Mouse (Mus musculus) lung, embryonic 16.5 days (tissue): ENCODE measurements at regions not wholly inside any gene's neighbourhood (a gene's known extent, or its start where the extent isn't known, plus 50 kb on each side); places are given as distances from the start of the nearest gene placed in this dataset.

Experiments used
- ATAC-seq: fragments of 200-750 bp; cut with Nextera tagmentation; 2 replicates; pipeline ENCODE4 v1.8.0; 2017; ENCODE audit warnings: low read depth, mild to moderate bottlenecking, moderate library complexity
- H3K27ac ChIP-seq: fragments of 300-500 bp; sonication (generic); 2 replicates; pipeline ENCODE4 v1.5.1; 2014; ENCODE audit warnings: mild to moderate bottlenecking, control low read depth, low read length
- H3K27me3 ChIP-seq: fragments of 300-500 bp; sonication (generic); 2 replicates; pipeline ENCODE4 v1.6.1; 2014; ENCODE audit warnings: low read depth, low read length, mixed read lengths; ENCODE audit not compliant: control insufficient read depth, insufficient read depth
- H3K36me3 ChIP-seq: fragments of 300-500 bp; sonication (generic); 2 replicates; pipeline ENCODE4 v1.6.1; 2014; ENCODE audit warnings: low read length; ENCODE audit not compliant: control insufficient read depth, insufficient read depth
- H3K4me1 ChIP-seq: fragments of 300-500 bp; sonication (generic); replicated peaks from 2 replicates; pipeline ENCODE4 v1.6.1; 2014; ENCODE audit warnings: low read length, mixed read lengths; ENCODE audit not compliant: control insufficient read depth, insufficient read depth
- H3K4me2 ChIP-seq: fragments of 300-500 bp; sonication (generic); 2 replicates; pipeline ENCODE4 v1.6.1; 2014; ENCODE audit warnings: low read depth, low read length, control low read depth
- H3K4me3 ChIP-seq: fragments of 300-500 bp; sonication (generic); 2 replicates; pipeline ENCODE4 v1.5.1; 2014; ENCODE audit warnings: mild to moderate bottlenecking, low read length, control low read depth
- H3K9ac ChIP-seq: fragments of 300-500 bp; sonication (generic); 2 replicates; pipeline ENCODE4 v1.6.1; 2014; ENCODE audit warnings: low read length, control low read depth
- H3K9me3 ChIP-seq: fragments of 300-500 bp; sonication (generic); 2 replicates; pipeline ENCODE4 v1.6.1; 2016; ENCODE audit warnings: low read length; ENCODE audit not compliant: control insufficient read depth
- WGBS: fragments of 180-500 bp; shearing (Covaris S2); extraction: QIAGEN DNeasy Blood & Tissue Kit; methylation state at CpG from one replicate; pipeline ENCODE4 v1.1.7; 2014; 5-methylcytosine and 5-hydroxymethylcytosine counted together

DNA sequence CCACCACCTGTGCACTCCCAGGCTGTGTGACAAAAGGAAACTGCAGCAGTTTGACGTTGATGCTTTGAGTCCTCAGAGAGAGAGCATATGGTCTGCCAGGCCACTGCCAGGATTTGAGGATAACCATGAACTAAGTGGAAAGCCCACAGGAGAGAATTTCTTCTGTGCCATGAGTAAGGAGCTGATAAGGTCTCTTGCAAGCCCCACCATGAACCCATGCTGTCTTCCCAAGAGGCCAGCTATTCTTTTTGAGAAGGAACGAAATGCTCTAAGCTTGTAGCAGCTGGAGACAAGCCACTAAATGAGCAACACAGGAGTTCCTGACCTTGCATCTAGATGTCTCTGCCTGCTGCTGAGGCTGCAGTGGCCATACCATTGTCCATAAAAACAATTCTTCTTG, 98.4 kb upstream of the S1pr3 start:
- H3K9me3 ChIP-seq = no peaks in the 10 kb centered on the region
- peaks cover 33% of the 10 kb centered on the region for H3K4me1 ChIP-seq
- H3K9ac ChIP-seq = no peak overlapping the region
- H3K27ac ChIP-seq = no peak overlapping the region
- H3K4me3 ChIP-seq = no peak overlapping the region
- H3K4me2 ChIP-seq = no peak overlapping the region
- no peaks in the 10 kb centered on the region for H3K36me3 ChIP-seq
- 68% methylated on average over 2 of the region's 2 CpGs for WGBS
- ATAC-seq = no peak
- H3K27me3 ChIP-seq = no peaks in the 10 kb centered on the region

DNA sequence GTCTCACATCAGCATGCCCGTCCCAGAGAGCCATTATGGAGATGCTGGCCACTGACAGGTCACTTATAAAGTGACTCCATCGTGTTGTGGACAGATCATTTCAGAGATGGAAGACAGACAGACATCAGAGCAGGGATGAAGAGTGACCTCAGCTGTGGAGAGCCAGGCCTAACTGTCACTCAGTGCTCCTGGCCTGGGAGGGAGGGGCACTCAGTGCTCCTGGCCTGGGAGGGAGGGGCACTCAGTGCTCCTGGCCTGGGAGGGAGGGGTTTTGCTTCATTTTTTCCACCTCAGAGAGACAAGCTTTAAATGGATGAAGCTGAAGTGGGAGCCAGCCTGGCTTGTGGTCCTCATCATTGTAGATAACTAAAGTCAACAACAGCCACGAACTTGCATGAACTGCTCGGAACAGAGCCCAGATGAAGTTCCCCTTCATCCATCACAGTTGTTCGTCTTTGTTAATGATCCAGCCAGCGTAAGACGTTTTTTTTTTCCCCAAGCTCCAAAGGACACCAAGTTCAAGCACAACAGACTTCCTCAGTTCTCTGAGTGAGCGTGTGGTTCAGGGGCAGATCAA, 96.7 kb upstream of the S1pr3 start:
- Histone ChIP-seq H3K9ac (no peak overlapping the region), H3K27ac (peak overlapping the region; percentile 80), H3K36me3 (no peaks in the 10 kb centered on the region), H3K9me3 (no peaks in the 10 kb centered on the region), H3K4me2 (no peak overlapping the region), H3K4me3 (no peak overlapping the region), H3K4me1 (peaks cover 48% of the 10 kb centered on the region), H3K27me3 (no peaks in the 10 kb centered on the region)
- WGBS = 17% methylated on average over 8 of the region's 8 CpGs
- ATAC-seq = peak; percentile 58

DNA sequence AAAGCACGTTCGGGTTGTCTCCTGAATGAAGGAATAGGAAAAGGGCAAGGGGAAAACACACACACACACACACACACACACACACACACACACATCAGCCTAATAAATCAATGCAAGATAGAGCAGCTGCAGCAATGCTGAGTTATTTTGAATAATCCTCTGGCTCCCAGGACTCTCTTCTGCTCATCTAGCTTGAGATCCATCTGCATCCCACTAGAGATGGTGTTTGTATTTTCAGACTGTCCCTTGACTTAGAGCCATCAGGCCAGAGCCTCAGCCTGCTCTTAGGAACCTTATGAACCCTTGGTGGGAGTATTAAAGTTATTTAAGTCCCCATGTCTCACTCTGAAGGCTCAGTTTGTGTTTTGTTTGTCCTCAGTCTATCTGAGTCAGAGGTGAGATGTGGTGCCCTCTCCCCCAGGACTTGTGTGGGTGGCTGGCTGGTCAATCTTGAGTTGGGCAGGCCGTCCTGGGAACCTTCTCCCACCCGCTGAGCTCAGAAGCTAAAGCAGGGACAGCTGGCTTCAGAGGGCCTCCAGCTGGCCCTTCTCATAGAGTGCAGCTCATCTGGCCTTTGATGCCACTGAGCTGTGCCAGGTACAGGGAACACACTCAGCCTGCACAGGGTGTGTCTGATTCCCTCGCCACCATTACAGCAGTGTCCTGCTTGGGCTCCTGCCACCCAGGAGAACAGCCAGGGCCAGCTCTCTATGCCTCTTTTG, 95.1 kb upstream of the S1pr3 start:
- Histone ChIP-seq H3K9ac (no peak overlapping the region), H3K27ac (peak overlapping the region; percentile 80), H3K4me1 (peaks cover 48% of the 10 kb centered on the region), H3K4me3 (no peak overlapping the region), H3K27me3 (no peaks in the 10 kb centered on the region), H3K36me3 (no peaks in the 10 kb centered on the region), H3K4me2 (no peak overlapping the region), H3K9me3 (no peaks in the 10 kb centered on the region)
- WGBS = 29% methylated on average over 5 of the region's 5 CpGs
- ATAC-seq = peak; percentile 14

DNA sequence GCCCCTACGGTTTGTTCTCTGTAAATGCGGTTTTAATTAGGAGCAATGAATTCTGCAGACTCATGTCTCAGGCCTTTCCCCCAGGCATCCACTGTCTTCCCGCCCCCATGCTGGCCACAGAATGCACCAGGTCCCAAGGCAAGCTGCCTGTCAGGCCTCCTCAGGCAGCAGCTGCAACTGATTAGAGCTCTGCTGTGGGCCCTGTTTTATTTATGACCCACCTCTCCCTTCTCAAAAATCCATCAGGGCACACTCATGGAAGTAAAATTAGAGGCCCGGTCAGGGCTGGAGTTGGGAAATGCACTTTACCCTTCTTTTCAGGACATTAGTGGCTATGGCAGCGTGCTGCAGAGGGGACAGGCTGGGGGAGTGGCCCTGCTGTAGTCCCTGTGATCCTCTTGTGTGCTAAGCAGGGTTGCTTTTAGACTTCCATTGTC, 93.9 kb upstream of the S1pr3 start:
- 25% methylated on average over 5 of the region's 5 CpGs for WGBS
- Histone ChIP-seq H3K27me3 (no peaks in the 10 kb centered on the region), H3K9me3 (no peaks in the 10 kb centered on the region), H3K4me1 (peaks cover 48% of the 10 kb centered on the region), H3K4me2 (no peak overlapping the region), H3K27ac (peak overlapping the region; percentile 80), H3K36me3 (no peaks in the 10 kb centered on the region), H3K9ac (0 out of 2 replicates have a peak overlapping the region, but pooled peaks have one; percentile 17), H3K4me3 (no peak overlapping the region)
- ATAC-seq = peak; percentile 86

DNA sequence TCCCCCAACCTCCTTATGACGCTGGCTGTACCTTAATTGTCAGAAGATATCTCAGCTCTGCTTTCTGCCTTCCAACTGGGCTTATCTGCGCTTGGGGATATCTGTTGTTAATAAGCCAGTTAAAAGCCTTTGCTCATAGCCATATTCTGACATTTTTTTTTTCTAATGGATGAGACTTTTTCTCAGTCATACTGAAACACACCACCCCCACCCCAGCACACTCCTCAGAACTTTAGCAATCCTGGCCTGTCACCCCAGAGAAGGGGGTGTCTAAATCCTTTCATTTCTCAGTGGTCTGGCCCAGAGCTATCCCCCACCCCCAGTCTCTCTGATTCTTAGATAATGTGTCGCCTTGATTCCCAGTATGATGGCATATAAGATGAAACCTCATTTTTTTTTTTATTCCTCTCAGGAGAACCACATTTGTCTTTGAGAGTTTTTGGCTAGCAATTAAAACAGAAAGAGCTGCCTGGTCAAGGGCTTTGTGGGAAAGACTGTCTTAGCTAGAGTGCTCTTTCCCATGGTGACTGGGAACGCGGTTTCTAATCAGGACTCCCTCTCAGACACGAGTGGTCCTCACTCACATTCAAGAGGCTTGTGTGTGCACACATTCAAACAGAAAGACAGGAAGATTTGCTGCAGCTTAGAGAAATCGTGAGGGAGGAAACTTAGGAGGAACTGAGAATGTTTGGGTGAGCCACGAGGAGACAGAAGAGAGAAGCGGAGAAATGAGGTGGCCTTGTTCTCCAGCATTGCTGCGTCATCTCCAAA, 93.2 kb upstream of the S1pr3 start:
- H3K27ac ChIP-seq = peak overlapping the region; percentile 80
- WGBS = 19% methylated on average over 10 of the region's 10 CpGs
- 0 out of 2 replicates have a peak overlapping the region, but pooled peaks have one; percentile 13 for H3K4me2 ChIP-seq
- H3K4me1 ChIP-seq = peaks cover 48% of the 10 kb centered on the region
- no peak overlapping the region for H3K4me3 ChIP-seq
- H3K9ac ChIP-seq = 0 out of 2 replicates have a peak overlapping the region, but pooled peaks have one; percentile 17
- H3K9me3 ChIP-seq = no peaks in the 10 kb centered on the region
- no peaks in the 10 kb centered on the region for H3K36me3 ChIP-seq
- ATAC-seq = peak; percentile 42
- no peaks in the 10 kb centered on the region for H3K27me3 ChIP-seq

DNA sequence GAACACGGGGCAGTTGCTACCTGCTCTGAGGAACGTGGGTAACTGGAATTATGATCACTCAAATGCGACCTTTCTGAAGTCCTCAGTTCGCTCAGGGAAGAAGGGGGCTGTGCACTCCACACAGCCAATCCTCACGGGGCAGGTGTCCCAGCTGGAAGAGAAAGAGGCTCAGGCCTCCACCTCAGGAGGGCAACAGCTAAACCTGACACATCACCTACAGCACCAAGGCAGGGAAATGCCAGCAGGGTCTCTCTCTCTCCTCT, 92.7 kb upstream of the S1pr3 start:
- Histone ChIP-seq H3K4me2 (0 out of 2 replicates have a peak overlapping the region, but pooled peaks have one; percentile 13), H3K9me3 (no peaks in the 10 kb centered on the region), H3K9ac (no peak overlapping the region), H3K4me3 (no peak overlapping the region), H3K4me1 (peaks cover 48% of the 10 kb centered on the region), H3K27ac (peak overlapping the region; percentile 80), H3K27me3 (no peaks in the 10 kb centered on the region), H3K36me3 (no peaks in the 10 kb centered on the region)
- 14% methylated on average over 5 of the region's 5 CpGs for WGBS
- no peak for ATAC-seq

DNA sequence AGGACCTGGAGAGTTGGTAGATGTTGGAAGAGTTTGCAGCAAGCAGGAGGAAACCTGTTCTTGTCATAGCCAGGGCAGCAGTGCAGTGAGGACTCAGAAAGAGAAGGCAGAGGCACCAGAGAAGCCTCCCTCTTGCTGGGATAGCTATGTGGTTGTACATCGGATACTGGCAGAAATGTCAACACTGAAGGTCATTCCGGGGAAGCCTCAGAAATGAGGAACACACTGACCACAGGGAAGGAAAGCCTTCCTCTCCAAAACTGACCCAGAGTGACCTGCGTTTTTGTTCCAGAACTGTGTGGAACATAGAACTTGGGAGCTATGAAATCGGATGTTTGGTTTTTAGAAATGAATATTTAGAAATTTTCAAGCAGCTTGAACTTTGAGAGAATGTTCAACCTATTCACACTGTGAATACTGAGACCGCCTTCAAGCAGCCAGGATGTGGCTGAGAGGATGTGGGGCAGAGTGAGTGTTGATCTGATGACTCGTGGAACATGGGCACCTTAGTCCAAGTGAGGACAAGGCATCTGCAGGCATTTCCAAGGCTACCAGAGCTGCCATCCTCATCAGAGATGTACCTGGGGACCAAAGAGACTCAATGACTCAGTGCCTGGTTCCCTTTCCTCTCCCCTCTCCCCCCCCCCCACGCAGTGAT, 85.3 kb upstream of the S1pr3 start:
- Histone ChIP-seq H3K4me1 (peaks cover 14% of the 10 kb centered on the region), H3K27me3 (no peaks in the 10 kb centered on the region), H3K4me2 (no peak overlapping the region), H3K9me3 (no peaks in the 10 kb centered on the region), H3K27ac (no peak overlapping the region), H3K9ac (no peak overlapping the region), H3K36me3 (no peaks in the 10 kb centered on the region), H3K4me3 (no peak overlapping the region)
- WGBS = 71% methylated on average over 6 of the region's 7 CpGs
- ATAC-seq = no peak

DNA sequence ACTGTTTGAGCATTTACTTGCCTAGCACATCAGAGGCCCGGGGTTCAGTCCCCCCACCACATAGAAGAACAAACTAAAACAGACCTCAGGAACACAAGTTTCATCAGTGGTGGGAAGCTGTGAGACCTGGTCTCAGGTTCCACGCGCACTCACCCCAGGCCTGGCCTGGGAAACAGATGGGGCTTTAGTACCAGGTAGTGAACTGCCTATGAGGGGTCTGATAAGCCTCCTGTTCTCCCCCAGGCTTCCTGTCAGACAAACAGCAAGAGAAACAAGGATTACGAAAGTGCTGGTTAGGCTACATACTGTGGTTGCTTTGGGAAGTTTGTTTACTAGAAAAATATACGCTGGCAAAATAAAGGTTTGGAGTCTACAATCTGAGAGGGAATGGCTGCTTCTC, 83.7 kb upstream of the S1pr3 start:
- Histone ChIP-seq H3K27ac (peak overlapping the region; percentile 57), H3K9me3 (no peaks in the 10 kb centered on the region), H3K4me2 (no peak overlapping the region), H3K4me1 (peaks cover 23% of the 10 kb centered on the region), H3K27me3 (no peaks in the 10 kb centered on the region), H3K9ac (no peak overlapping the region), H3K4me3 (no peak overlapping the region), H3K36me3 (no peaks in the 10 kb centered on the region)
- ATAC-seq = peak; percentile 8; the same call in 1 of the 2 replicates
- 65% methylated on average over 5 of the region's 5 CpGs for WGBS

DNA sequence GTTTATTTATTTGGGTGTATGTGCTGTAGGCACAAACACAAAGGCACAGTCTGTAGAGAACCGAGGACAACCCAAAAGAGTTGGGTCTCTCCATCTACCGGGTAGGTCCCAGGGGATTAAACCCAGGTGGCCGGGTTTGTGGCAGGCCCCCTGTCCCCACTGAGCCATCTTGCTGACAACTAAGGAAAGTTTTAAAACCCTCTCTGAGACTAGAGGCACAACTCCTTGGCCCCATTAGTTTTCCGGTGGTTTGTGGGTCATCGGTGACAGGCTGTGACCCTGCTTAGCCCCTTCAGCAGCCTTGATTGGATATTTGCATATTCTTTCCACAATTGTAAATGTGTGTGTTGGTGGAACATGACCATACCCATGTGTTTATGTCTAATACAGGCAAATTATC, 83.1 kb upstream of the S1pr3 start:
- peak overlapping the region; percentile 68 for H3K27ac ChIP-seq
- whole genome bisulfite sequencing = 49% methylated on average over 5 of the region's 5 CpGs
- 0 out of 2 replicates have a peak, but pooled peaks have one; percentile 4 for ATAC-seq

More for the DNA sequence above, 83.1 kb upstream of the S1pr3 start:
- Histone ChIP-seq H3K4me3 (no peak overlapping the region), H3K9ac (no peak overlapping the region), H3K9me3 (no peaks in the 10 kb centered on the region), H3K4me2 (no peak overlapping the region), H3K27me3 (no peaks in the 10 kb centered on the region), H3K36me3 (no peaks in the 10 kb centered on the region), H3K4me1 (peaks cover 23% of the 10 kb centered on the region)
